Mouse (Mus musculus): Measurements from ENCODE around the gene Tssk1.
A peak's percentile ranks its signal among the peaks of the same experiment; 100 is the strongest.

Tssk1 gene

GRCm38 (mm10) chr16:17889689-17890341 lies 4.2 kb upstream of the Tssk1 start:
- TF ChIP-seq GATA4 (IDR thresholded peaks at IDR 0.05; ENCODE audit: insufficient replicate concordance, low read length), result no peak

- no peak for TF ChIP-seq GATA4 (IDR thresholded peaks at IDR 0.05; ENCODE audit: insufficient replicate concordance, low read length)
These were observed 3.7 kb upstream of the Tssk1 start for GRCm38 (mm10) chr16:17890342-17890727.

- no peak for TF ChIP-seq GATA4 (IDR thresholded peaks at IDR 0.05; ENCODE audit: insufficient replicate concordance, low read length)
These were observed 3.0 kb upstream of the Tssk1 start for GRCm38 (mm10) chr16:17890917-17891566.

GRCm38 (mm10) chr16:17891567-17891959 lies 2.5 kb upstream of the Tssk1 start, which contains the start of gene Gm20518:
Gene Gm20518 (minus strand): TSS chr16:17891671.
- no peak for TF ChIP-seq GATA4 (IDR thresholded peaks at IDR 0.05; ENCODE audit: insufficient replicate concordance, low read length)

- TF ChIP-seq GATA4 (IDR thresholded peaks at IDR 0.05; ENCODE audit: insufficient replicate concordance, low read length), result no peak; the same call in 1 of the 2 replicates
These were observed 1.4 kb upstream of the Tssk1 start for GRCm38 (mm10) chr16:17892606-17893005.

GRCm38 (mm10) chr16:17896091-17896490 lies 2.1 kb downstream of the Tssk1 start:
- TF ChIP-seq GATA4 (IDR thresholded peaks at IDR 0.05; ENCODE audit: insufficient replicate concordance, low read length), result no peak

- no peak for TF ChIP-seq GATA4 (IDR thresholded peaks at IDR 0.05; ENCODE audit: insufficient replicate concordance, low read length)
These were observed 4.4 kb downstream of the Tssk1 start, which contains the start of the genes Dgcr2 and Tssk2 for GRCm38 (mm10) chr16:17898462-17898861. Gene Dgcr2 (minus strand): TSS chr16:17898562. Gene Tssk2 (plus strand): TSS chr16:17898637.

- TF ChIP-seq GATA4 (IDR thresholded peaks at IDR 0.05; ENCODE audit: insufficient replicate concordance, low read length), result no peak; the same call in 1 of the 2 replicates
These were observed 17.1 kb downstream of the Tssk1 start, which contains the start of gene Ess2 for GRCm38 (mm10) chr16:17911052-17911595. Gene Ess2 (minus strand): TSS chr16:17911348.

GRCm38 (mm10) chr16:17914307-17915249 lies 20.6 kb downstream of the Tssk1 start, which contains the start of gene Gsc2:
Gene Gsc2 (minus strand): TSS chr16:17915059.
- no peak for TF ChIP-seq GATA4 (IDR thresholded peaks at IDR 0.05; ENCODE audit: insufficient replicate concordance, low read length)

- no peak for TF ChIP-seq GATA4 (IDR thresholded peaks at IDR 0.05; ENCODE audit: insufficient replicate concordance, low read length)
These were observed 26.6 kb downstream of the Tssk1 start for GRCm38 (mm10) chr16:17920586-17920985.

- peak; percentile 52; the same call in 1 of the 2 replicates for TF ChIP-seq GATA4 (IDR thresholded peaks at IDR 0.05; ENCODE audit: insufficient replicate concordance, low read length)
These were observed 27.5 kb downstream of the Tssk1 start for GRCm38 (mm10) chr16:17921325-17922162.

GRCm38 (mm10) chr16:17922163-17922538 lies 28.1 kb downstream of the Tssk1 start:
- no peak for TF ChIP-seq GATA4 (IDR thresholded peaks at IDR 0.05; ENCODE audit: insufficient replicate concordance, low read length)

- TF ChIP-seq GATA4 (IDR thresholded peaks at IDR 0.05; ENCODE audit: insufficient replicate concordance, low read length), result no peak
These were observed 33.5 kb downstream of the Tssk1 start for GRCm38 (mm10) chr16:17927351-17928082.

Data from liver, adult (tissue).